In the genomic region with DNA sequence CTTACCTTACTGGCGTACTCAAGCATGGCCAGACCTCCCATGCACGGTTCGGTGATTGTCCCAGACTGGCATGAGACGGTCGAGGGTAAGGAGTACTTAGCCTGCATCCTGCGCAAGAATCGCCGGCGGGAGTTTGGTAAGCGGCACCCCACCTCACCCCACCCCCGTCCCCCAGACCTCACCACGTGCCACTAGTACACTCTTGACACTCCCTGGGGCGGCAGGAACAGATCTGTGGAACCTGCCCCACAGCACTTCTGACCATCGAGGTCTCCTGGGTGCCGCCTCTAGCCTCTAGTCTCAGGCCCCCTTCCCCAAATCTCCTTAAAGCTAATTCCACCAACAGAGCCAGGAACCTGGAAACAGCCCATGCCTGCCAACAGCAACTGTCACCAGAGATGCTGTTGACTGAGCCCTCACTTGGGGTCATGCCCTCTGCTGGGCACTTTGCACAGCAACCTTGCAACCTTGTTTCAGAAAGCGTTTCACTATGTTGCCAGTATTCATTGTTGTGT, we compare ENCODE assay signal across 7 mouse cellular contexts. TPM values are rescaled to one million over a fixed set of nuclear protein-coding genes. Genes with fewer than 3 reads are reported as not detected.
A peak's percentile ranks its signal among the peaks of the same experiment; 100 is the strongest.
DNase-seq lines count a peak whose midpoint lies in the region; ATAC-seq and TF ChIP-seq lines count a peak whose summit lies in the region.

No protein-coding gene starts in this region.

- peak overlapping the region; percentile 83 for H3K4me3 ChIP-seq in E14TG2a.4 (replicated peaks; ENCODE audit: low read length)
- H3K4me3 ChIP-seq in embryonic facial prominence, embryonic 13.5 days, result peak overlapping the region; percentile 61
- peak overlapping the region; percentile 57 for H3K4me3 ChIP-seq in lung, embryonic 15.5 days
- peak overlapping the region; percentile 69 for H3K4me3 ChIP-seq in olfactory bulb, adult 2 months (ENCODE audit: insufficient read depth, low read depth, low read length)

- H3K4me1 ChIP-seq in E14TG2a.4 (replicated peaks; ENCODE audit: low read depth, low read length), result peaks cover 26% of the 10 kb centered on the region
- H3K4me1 ChIP-seq in embryonic facial prominence, embryonic 13.5 days, result peaks cover 19% of the 10 kb centered on the region
- H3K4me1 ChIP-seq in lung, embryonic 15.5 days, result peaks cover 13% of the 10 kb centered on the region
- peaks cover 11% of the 10 kb centered on the region; the same call in 1 of the 2 replicates for H3K4me1 ChIP-seq in olfactory bulb, adult 2 months (ENCODE audit: control insufficient read depth, insufficient read depth, low read length)

- no peaks in the 10 kb centered on the region for H3K9me3 ChIP-seq in E14TG2a.4 (ENCODE audit: low read length)
- H3K9me3 ChIP-seq in embryonic facial prominence, embryonic 13.5 days, result no peaks in the 10 kb centered on the region
- no peaks in the 10 kb centered on the region for H3K9me3 ChIP-seq in lung, embryonic 15.5 days

- WGBS in embryonic facial prominence, embryonic 13.5 days, result 2% methylated on average over 16 of the region's 16 CpGs
- WGBS in lung, embryonic 15.5 days, result 1% methylated on average over 16 of the region's 16 CpGs
- WGBS in olfactory bulb, adult 2 months, result 2% methylated on average over 16 of the region's 16 CpGs

- peak overlapping the region; percentile 90 for H3K4me2 ChIP-seq in embryonic facial prominence, embryonic 13.5 days
- peak overlapping the region; percentile 91 for H3K4me2 ChIP-seq in lung, embryonic 15.5 days

- DNase-seq in adrenal gland, postnatal 14 days, result peak; percentile 61
- peak; percentile 86 for DNase-seq in induced T-regulatory cell, adult 2 months (ENCODE audit: low read depth)
- DNase-seq in layer of hippocampus, adult 11-12 months (ENCODE audit: low spot score), result no peak

- no peaks in the 10 kb centered on the region for H3K36me3 ChIP-seq in E14TG2a.4 (ENCODE audit: insufficient read depth, low read length)
- H3K36me3 ChIP-seq in embryonic facial prominence, embryonic 13.5 days, result peaks cover 6% of the 10 kb centered on the region; the same call in 1 of the 2 replicates
- H3K36me3 ChIP-seq in lung, embryonic 15.5 days, result no peaks in the 10 kb centered on the region

- TF ChIP-seq CTCF in E14TG2a.4 (conservative IDR thresholded peaks at IDR 0.05; ENCODE audit: low read length), result no peak; the same call in 1 of the 2 replicates
- TF ChIP-seq CTCF in olfactory bulb, adult 2 months (IDR thresholded peaks at IDR 0.05; ENCODE audit: insufficient read depth, low read depth, low read length), result no peak

- H3K9ac ChIP-seq in embryonic facial prominence, embryonic 13.5 days, result peak overlapping the region; percentile 75
- H3K9ac ChIP-seq in lung, embryonic 15.5 days, result peak overlapping the region; percentile 55

- no peaks in the 10 kb centered on the region for H3K27me3 ChIP-seq in E14TG2a.4 (ENCODE audit: insufficient read depth, low read length)
- H3K27me3 ChIP-seq in embryonic facial prominence, embryonic 13.5 days, result no peaks in the 10 kb centered on the region
- no peaks in the 10 kb centered on the region for H3K27me3 ChIP-seq in lung, embryonic 15.5 days

- no peak for TF ChIP-seq POLR2A in olfactory bulb, adult 2 months (IDR thresholded peaks at IDR 0.05; ENCODE audit: insufficient read depth, low read depth, low read length)

- H3K27ac ChIP-seq in embryonic facial prominence, embryonic 13.5 days, result peak overlapping the region; percentile 66
- H3K27ac ChIP-seq in lung, embryonic 15.5 days, result no peak overlapping the region
- no peak overlapping the region for H3K27ac ChIP-seq in olfactory bulb, adult 2 months (ENCODE audit: insufficient read depth, low read depth, low read length)

- ATAC-seq in embryonic facial prominence, embryonic 13.5 days (ENCODE audit: insufficient number of reproducible peaks, insufficient read depth, low FRiP score, low TSS enrichment, low read depth), result no peak; the same call in 1 of the 2 replicates
- peak; percentile 20; the same call in 1 of the 2 replicates for ATAC-seq in lung, embryonic 15.5 days (ENCODE audit: borderline replicate concordance, extremely low read depth, low FRiP score, low TSS enrichment)

RNA-seq across cellular contexts. Expression of gene Rsg1, which starts 0.6 kb away (rescaled TPM):
- 1.1 and 1.8 TPM in 2 replicates for total RNA-seq in adrenal gland, postnatal 14 days (2021)
- polyA plus RNA-seq in embryonic facial prominence, embryonic 13.5 days (2015; fragmentation: Nextera tagmentation; extraction: Ambion mirVana), result 7.4 and 7.9 TPM in 2 replicates
- polyA plus RNA-seq in lung, embryonic 15.5 days (2015; fragmentation: Nextera tagmentation; extraction: Ambion mirVana), result 5.9 and 6.0 TPM in 2 replicates
- polyA plus RNA-seq in olfactory bulb, adult 2 months (2012; ENCODE audit: insufficient read depth, insufficient read length, low replicate concordance, missing spikeins), result not detected in 2 replicates

RNA-seq across cellular contexts. Expression of gene Arhgef19, which starts 24.9 kb away (rescaled TPM):
- 35.9 and 36.8 TPM in 2 replicates for total RNA-seq in adrenal gland, postnatal 14 days (2021)
- polyA plus RNA-seq in embryonic facial prominence, embryonic 13.5 days (2015; fragmentation: Nextera tagmentation; extraction: Ambion mirVana), result 18.9 and 23.3 TPM in 2 replicates
- 19.2 and 20.5 TPM in 2 replicates for polyA plus RNA-seq in lung, embryonic 15.5 days (2015; fragmentation: Nextera tagmentation; extraction: Ambion mirVana)
- polyA plus RNA-seq in olfactory bulb, adult 2 months (2012; ENCODE audit: insufficient read depth, insufficient read length, low replicate concordance, missing spikeins), result not detected in 2 replicates

Comparison
In these comparisons a context has a peak if more than half of its experiments do, and no peak if none do; other contexts are left out.
1. RNA of gene Arhgef19, which starts 24.9 kb away (polyA plus RNA-seq): 19.2 to 20.5 TPM in lung, embryonic 15.5 days and 18.9 to 23.3 TPM in embryonic facial prominence, embryonic 13.5 days; not detected in olfactory bulb, adult 2 months; every median in the first group is over 10 times any median in the second.
2. Peak in every context shown above with its lines, with median percentiles within 50 percentile points of each other: H3K4me3 ChIP-seq.